Mouse (Mus musculus) lung, postnatal 0 days (tissue): ENCODE data around the gene Gpc3.
A peak's percentile ranks its signal among the peaks of the same experiment; 100 is the strongest.

Experiments
- CTCF ChIP-seq: IDR thresholded peaks from 2 replicates; pipeline ENCODE4 v1.5.1; 2016; ENCODE audit warnings: antibody characterized with exemption, mild to moderate bottlenecking
- EP300 ChIP-seq: IDR thresholded peaks from 2 replicates; pipeline ENCODE4 v1.6.1; 2016; ENCODE audit warnings: antibody characterized with exemption, mild to moderate bottlenecking, control low read depth

DNA sequence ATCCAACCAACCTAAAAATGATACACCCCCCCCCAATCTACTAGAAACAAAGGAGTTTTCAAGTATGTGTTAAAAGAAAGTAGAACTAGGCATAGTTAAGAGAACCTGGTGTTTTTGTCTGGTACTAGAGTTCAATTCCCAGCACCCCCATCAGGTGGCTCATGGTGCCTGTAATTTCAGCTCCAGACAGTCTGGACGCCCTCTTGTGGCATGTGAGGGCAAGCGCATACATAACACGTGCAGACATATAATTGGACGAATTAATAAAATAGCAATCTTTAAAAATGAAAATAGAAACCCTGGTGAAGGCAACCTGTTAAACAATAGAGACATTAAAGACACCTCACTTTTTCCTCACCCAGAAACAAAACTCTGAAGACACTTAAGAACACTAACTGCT lies 10.6 kb downstream of the Gpc3 start:
- TF ChIP-seq CTCF, result peak; percentile 21; the same call in 1 of the 2 replicates
- no peak for TF ChIP-seq EP300
